Mouse (Mus musculus) forebrain, postnatal 0 days (tissue): Measurements from ENCODE around the gene Snapc4. TPM values are rescaled to one million over a fixed set of nuclear protein-coding genes. Genes with fewer than 3 reads are reported as not detected.
A peak's percentile ranks its signal among the peaks of the same experiment; 100 is the strongest.

Source experiments
- ATAC-seq: fragments of 200-750 bp; cut with Nextera tagmentation; 2 replicates; pipeline ENCODE4 v1.8.0; 2017; ENCODE audit warnings: mild to moderate bottlenecking, moderate library complexity
- DNase-seq: peaks from one replicate; pipeline ENCODE4 v3.0.0-alpha.2; 2015
- H3K27ac ChIP-seq: fragments of 300-500 bp; sonication (generic); 2 replicates; pipeline ENCODE4 v1.5.1; 2014; ENCODE audit warnings: low read depth, mild to moderate bottlenecking, antibody characterized with exemption, low read length, moderate library complexity, mixed read lengths
- H3K27me3 ChIP-seq: fragments of 300-500 bp; sonication (generic); 2 replicates; pipeline ENCODE4 v1.6.1; 2014; ENCODE audit warnings: mild to moderate bottlenecking, low read length, mixed read lengths; ENCODE audit not compliant: insufficient read depth
- H3K36me3 ChIP-seq: fragments of 300-500 bp; sonication (generic); 2 replicates; pipeline ENCODE4 v1.6.1; 2014; ENCODE audit warnings: mild to moderate bottlenecking, moderate library complexity; ENCODE audit not compliant: insufficient read depth
- H3K4me1 ChIP-seq: fragments of 300-500 bp; sonication (generic); 2 replicates; pipeline ENCODE4 v1.6.1; 2014; ENCODE audit warnings: antibody characterized with exemption; ENCODE audit not compliant: insufficient read depth
- H3K4me2 ChIP-seq: fragments of 300-500 bp; sonication (generic); 2 replicates; pipeline ENCODE4 v1.6.1; 2014; ENCODE audit warnings: low read depth, mild to moderate bottlenecking, moderate library complexity
- H3K4me3 ChIP-seq: fragments of 300-500 bp; sonication (generic); 2 replicates; pipeline ENCODE4 v1.5.1; 2014; ENCODE audit warnings: low read depth, low read length, mixed read lengths
- H3K9ac ChIP-seq: fragments of 300-500 bp; sonication (generic); 2 replicates; pipeline ENCODE4 v1.6.1; 2014; ENCODE audit warnings: mild to moderate bottlenecking
- H3K9me3 ChIP-seq: fragments of 300-500 bp; sonication (generic); 2 replicates; pipeline ENCODE4 v1.6.1; 2016; ENCODE audit warnings: low read length
- CTCF ChIP-seq: sonication (generic); IDR thresholded peaks from 2 replicates; pipeline ENCODE4 v1.5.1; 2016; ENCODE audit warnings: antibody characterized with exemption, control low read depth, low read depth
- WGBS: fragments of 180-500 bp; shearing (Covaris S2); extraction: QIAGEN DNeasy Blood & Tissue Kit; methylation state at CpG from one replicate; pipeline ENCODE4 v1.1.7; 2014; 5-methylcytosine and 5-hydroxymethylcytosine counted together
- polyA plus RNA-seq: library from polyadenylated mRNA; unstranded; fragments of >200 nt; fragmentation: Nextera tagmentation; extraction: Ambion mirVana; gene quantifications from 2 replicates; pipeline ENCODE4 v1.2.1, GENCODE M21; 2015
- total RNA-seq: library from RNA; depleted of rRNA; stranded (reverse); fragments of >200 nt; gene quantifications from 2 replicates; pipeline ENCODE4 v1.2.3, GENCODE M21; 2014

Gene Snapc4
- total and polyA plus RNA-seq, 2 experiments from 2014 or later: 19.1 to 56.7 TPM

DNA sequence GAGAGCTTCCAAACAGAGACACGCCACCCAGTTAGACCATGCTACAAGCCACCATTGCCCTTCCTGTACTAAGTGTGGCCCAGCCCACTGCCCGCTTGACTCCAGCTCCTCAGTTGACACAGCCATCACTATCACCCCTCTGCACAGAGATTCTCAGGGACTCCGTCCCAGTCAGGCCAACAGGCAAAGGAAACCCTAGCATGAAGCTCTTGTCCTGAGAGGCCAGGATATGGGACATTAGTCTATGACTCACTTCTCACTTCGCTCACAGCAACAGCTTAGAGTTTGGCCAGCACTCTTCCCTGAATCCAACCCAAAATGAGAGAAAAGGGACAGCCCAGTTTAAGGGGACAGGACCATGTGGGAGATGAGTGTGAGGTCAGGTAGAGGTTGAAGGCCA is 26.1 kb downstream of the Snapc4 start:
- no peak overlapping the region for H3K4me2 ChIP-seq
- 96% methylated on average over 4 of the region's 4 CpGs for WGBS
- no peaks in the 10 kb centered on the region for H3K9me3 ChIP-seq
- no peak overlapping the region for H3K9ac ChIP-seq
- H3K36me3 ChIP-seq: peaks cover 7% of the 10 kb centered on the region
- no peaks in the 10 kb centered on the region for H3K27me3 ChIP-seq
- no peak overlapping the region for H3K4me3 ChIP-seq
- TF ChIP-seq CTCF: no peak
- DNase-seq: no peak
- H3K4me1 ChIP-seq: peaks cover 10% of the 10 kb centered on the region; the same call in 1 of the 2 replicates
- no peak overlapping the region for H3K27ac ChIP-seq
- no peak for ATAC-seq

DNA sequence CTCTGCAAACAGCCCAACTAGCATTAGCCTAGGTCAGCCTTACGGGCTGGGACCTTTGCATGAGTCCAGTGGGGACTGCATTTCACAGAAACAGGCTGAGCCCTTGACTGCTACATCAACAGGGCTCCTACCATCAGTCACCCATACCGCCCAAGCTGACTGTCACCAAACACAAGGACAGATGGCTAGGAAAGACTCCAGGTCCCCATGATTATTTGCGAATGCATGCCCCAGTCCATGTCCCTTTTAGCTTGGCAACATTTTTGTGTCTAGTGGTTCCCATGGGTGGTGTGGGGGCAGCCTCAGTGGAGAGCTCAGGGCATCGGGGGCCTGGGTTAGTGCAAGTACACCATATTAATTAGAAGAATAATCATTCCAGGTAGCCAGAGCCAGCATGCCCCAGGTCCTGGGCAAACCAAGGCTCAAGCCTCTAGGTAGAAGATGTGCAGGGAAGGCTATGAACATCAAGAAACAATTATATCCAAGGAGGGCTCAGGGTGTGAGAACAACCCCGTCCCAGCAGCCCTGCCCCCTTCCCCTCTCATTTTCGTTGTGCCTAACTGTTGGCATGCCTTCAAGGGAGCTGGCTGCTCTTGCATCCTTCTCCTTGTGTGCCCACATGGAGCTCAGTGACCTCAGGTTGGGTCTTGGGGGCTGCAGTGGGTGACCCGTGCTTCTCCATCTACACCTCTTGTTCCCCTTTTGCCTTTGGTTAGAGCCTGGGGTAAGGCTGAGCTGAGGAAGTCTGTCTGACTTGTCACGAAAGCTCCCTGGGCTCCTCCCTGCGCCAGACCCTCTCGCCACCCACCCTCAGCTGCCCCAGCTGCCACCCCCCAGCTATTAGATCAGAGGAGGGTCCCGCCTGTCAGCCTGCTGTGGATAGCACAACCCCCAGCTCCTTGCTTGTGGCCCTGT is 27.1 kb downstream of the Snapc4 start:
- TF ChIP-seq CTCF: no peak
- DNase-seq: no peak

DNA sequence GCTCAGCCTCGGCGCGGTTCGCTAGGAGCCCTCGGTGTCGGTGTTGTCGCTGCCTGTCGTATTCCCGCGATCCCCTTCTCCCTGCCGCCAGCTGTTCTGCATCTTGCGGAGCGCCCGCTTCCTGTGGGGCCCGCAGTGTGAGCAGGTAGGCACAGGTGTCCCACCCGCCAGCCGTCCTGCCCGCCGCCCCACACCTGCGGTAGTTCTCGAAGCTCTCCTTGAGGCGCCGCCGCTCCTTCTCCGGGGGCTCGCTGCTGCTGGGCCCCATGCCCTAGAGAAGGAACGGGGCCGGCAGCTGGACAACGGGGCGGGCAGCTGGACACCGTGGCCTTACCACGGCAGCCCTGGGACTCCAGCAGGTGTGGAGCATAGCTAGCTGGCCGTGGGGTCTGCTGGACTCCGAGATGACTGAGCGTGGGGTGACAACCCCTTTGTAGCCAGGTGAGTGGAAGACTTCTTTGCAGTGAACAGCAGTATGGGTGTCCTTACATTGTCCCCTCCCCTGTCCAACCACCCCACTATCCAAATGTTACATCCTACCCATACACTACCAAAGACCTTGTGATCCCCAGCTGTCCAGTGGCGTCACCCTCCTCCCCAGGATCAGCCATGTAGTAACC is 28.1 kb downstream of the Snapc4 start:
- peak; percentile 42 for ATAC-seq
- peak overlapping the region; percentile 97 for H3K9ac ChIP-seq
- peak overlapping the region; percentile 83 for H3K4me2 ChIP-seq
- TF ChIP-seq CTCF: no peak; the same call in 1 of the 2 replicates
- H3K9me3 ChIP-seq: no peaks in the 10 kb centered on the region
- peaks cover 27% of the 10 kb centered on the region for H3K36me3 ChIP-seq
- peak overlapping the region; percentile 86 for H3K4me3 ChIP-seq
- H3K27me3 ChIP-seq: no peaks in the 10 kb centered on the region
- WGBS: 3% methylated on average over 36 of the region's 36 CpGs
- DNase-seq: no peak
- peak overlapping the region; percentile 94 for H3K27ac ChIP-seq
- peaks cover 10% of the 10 kb centered on the region; the same call in 1 of the 2 replicates for H3K4me1 ChIP-seq

More for the DNA sequence above, 27.1 kb downstream of the Snapc4 start:
- peak overlapping the region; percentile 97 for H3K9ac ChIP-seq
- ATAC-seq: no peak
- H3K9me3 ChIP-seq: no peaks in the 10 kb centered on the region
- H3K36me3 ChIP-seq: peaks cover 18% of the 10 kb centered on the region
- H3K27me3 ChIP-seq: no peaks in the 10 kb centered on the region
- peak overlapping the region; percentile 83 for H3K4me2 ChIP-seq
- peaks cover 10% of the 10 kb centered on the region; the same call in 1 of the 2 replicates for H3K4me1 ChIP-seq
- H3K27ac ChIP-seq: no peak overlapping the region
- peak overlapping the region; percentile 86 for H3K4me3 ChIP-seq
- WGBS: 86% methylated on average over 11 of the region's 11 CpGs

DNA sequence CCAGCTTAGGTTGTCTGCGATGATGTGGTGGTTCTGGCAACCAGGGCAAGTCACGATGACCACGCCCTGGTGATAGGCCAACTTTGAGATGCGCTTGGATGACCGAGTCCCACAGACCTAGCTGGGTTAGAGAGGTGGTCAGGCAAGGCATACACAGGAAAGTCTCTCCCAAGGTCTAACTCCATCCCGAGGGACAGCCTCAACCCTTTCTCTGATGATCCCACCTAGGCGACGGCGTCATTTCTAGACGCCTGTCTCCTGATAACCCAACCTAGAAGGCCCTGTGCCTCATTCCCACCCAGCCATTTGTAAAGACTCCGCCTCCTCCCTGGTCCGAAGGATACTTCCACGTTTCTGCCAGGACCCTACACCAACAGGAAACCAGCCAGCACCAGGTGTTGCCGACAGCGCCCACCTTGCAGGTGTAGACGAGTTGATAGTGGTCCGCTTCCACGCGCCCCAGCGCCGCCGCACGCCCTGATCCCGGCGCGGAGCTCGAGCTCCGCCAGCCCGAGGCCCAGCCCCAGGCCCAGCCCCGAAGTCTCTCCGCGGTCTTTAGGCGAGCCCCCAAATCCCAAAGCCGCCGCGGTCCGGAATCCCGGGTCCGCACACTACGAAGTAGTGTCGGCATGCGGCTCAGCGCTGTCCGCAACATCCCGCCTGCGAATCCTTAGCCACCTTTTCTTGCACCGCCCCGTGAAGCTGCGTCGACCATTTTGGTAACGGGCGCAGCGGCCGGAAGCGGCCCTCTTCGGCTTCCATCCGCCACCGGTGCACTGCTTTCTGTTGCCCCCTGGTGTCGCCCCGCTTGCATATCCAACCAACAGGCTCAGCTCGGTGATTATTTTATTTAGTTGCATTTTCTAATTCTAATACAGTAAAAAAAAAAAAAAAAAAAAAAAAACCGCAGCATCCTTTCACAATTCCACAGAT is 28.8 kb downstream of the Snapc4 start, which contains the start of gene Dnlz:
Gene Dnlz (minus strand): TSS at position 753 of the 933 bp plus-strand sequence.
- H3K27me3 ChIP-seq: no peaks in the 10 kb centered on the region

DNA sequence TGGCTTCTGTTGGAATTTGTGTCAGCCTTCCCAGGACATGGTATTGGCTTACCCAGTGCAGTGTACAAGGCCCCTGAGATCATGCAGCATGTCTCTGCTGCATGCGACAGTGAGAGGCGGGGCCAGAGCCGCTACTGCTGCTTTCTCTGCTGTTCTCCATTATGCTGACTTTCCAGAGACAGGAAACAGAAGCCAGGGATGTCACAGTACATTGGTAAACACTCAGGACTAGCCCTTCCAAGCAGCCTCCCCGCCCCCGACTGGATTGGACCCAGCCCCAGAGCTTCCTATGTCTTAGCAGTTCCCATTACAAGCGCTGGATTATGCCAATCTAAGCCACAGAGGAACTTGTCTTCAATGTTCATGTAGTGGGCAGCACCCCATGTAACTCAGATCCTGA is 32.2 kb downstream of the Snapc4 start:
- Histone ChIP-seq H3K27ac (no peak overlapping the region), H3K36me3 (peaks cover 65% of the 10 kb centered on the region), H3K9ac (no peak overlapping the region), H3K4me2 (no peak overlapping the region), H3K27me3 (no peaks in the 10 kb centered on the region), H3K9me3 (no peaks in the 10 kb centered on the region), H3K4me1 (peaks cover 10% of the 10 kb centered on the region; the same call in 1 of the 2 replicates), H3K4me3 (no peak overlapping the region)
- 75% methylated on average over 6 of the region's 6 CpGs for WGBS
- no peak for TF ChIP-seq CTCF
- DNase-seq (no peak), ATAC-seq (no peak)

More for the DNA sequence above, 28.8 kb downstream of the Snapc4 start, which contains the start of gene Dnlz:
- Histone ChIP-seq H3K36me3 (peaks cover 35% of the 10 kb centered on the region), H3K9me3 (no peaks in the 10 kb centered on the region), H3K9ac (peak within 1 kb of the TSS; percentile 97), H3K4me1 (peaks cover 10% of the 10 kb centered on the region; the same call in 1 of the 2 replicates), H3K27ac (peak within 1 kb of the TSS; percentile 94), H3K4me2 (peak within 1 kb of the TSS; percentile 89), H3K4me3 (peak within 1 kb of the TSS; percentile 86)
- peak; percentile 80 for TF ChIP-seq CTCF
- DNase-seq: peak; percentile 96
- peak; percentile 92 for ATAC-seq
- WGBS: 3% methylated on average over 62 of the region's 62 CpGs
